Mouse (Mus musculus): ENCODE measurements around the gene Fam57a.

The Fam57a gene

DNA sequence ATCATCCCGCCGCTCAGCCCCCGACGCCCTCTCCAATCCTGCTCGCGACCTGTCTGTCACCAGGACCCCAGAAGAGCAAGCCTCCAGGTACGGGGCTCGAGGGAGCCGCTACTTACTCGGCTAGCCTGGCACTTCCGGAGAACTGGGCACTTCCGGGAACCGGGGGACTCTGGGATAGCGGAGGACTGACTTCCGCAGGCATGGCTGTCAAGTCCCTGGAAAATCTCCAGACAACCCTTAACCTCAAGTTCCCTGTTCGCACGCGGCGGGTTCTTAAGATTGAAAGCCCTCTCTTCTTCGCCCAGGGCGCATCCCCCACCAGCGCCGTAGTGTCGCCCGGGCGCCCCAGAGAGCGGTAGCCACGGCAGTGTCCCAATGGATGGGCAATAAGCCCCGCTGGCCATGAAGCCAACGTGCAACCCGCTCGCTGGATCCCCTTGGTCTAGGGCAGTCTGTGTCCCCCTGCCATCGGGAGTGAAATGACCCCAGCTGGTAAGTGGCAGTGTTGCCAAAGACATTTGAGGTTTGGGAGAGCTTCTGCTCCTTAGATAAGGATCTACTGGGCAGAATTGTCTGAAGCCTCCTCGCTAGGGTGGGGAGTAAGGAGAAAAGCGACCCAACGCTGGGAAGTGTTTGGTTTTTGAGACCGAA, at the start of gene Fam57a, which contains the start of gene Vps53:
TSS of gene Fam57a (plus strand) at position 177 of the 651 bp plus-strand sequence.
TSS of gene Vps53 (minus strand) at position 153 of the 651 bp plus-strand sequence.
- in situ Hi-C loops (cut with MboI; ENCODE audit: unreplicated experiment in 2 of 2) = loop anchor here in 1 of 2 experiments (10.0 kb wide), 1 partner anchor 225 kb away; the partner anchor contains the start of gene Timm22

DNA sequence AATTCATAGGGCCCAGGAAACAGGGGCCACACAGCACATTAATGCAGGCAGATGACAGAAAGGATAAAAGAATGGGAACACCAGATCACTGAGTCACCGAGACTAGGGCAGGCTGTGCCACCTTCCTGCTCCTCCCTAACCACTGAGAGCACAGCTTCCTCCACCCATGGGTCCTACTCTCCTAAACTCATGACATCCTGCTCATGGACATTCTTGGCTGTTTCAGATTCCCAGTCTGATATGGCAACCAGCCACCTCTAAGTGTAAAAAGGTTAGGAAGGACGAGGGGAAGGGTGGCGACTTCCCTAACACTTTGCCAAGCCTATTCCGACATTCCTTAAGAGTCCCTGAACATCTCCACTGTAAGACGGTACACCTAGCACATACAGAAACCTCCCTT, 48.6 kb upstream of the Fam57a start:
- in situ Hi-C loops (cut with MboI; ENCODE audit: unreplicated experiment in 2 of 2) = no loop called here

DNA sequence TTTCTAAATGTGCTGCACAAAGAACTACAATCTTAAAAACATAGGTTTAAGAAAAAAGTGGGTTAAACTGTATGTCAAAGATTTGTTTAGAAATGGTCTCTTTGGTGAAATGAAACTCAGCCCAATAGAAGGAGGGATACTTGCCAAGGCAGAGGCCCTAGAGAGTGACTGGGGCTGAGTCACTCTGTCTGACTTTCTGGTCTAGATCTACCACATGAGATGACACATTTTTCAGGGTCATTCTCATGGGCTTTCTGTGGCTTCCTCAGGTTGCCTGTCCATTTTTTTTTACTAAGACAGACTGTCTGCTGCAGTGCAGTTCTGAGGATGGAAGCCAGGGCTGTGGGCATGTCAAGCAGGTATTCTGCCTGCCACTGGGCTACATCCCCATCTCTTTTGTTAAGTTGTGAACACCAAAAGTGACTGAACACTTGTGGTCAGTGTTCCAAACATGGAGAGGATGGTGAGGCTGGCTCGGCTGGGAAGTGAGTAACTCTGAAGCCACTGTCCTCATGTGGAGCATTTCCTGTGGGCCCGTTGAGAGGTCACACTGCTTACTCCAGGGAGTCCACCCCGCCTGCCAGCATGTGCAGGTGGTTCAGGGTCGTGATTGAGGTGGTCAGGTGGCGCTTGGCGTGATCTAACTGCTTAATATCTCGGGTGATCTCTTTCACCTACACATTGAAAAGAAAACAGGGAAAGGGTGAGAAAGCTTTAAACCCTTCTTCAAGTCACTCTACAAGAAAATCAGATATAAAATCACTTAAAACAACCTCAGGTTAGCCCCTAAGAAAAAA, 43.6 kb upstream of the Fam57a start:
- in situ Hi-C loops (cut with MboI; ENCODE audit: unreplicated experiment in 2 of 2) = no loop called here

DNA sequence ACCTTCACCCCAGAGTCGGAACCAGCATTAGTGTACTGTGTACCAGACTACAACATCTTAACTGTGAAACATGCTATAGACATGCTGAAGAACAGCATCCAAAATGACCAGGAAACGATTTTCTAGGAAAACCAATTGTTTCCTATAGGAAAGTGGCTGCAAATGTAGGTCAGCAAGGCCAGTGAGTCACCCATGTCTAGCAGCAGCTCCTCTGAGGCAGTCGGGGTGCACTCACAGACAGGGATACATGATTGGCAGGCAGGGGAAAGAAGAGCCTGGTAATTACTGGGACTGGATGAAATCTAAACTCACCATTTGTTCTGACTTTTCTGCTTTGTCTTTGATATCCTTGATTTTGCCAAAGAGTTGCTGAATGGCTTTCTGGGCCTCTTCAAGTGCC, 41.5 kb upstream of the Fam57a start:
- in situ Hi-C loops (cut with MboI; ENCODE audit: unreplicated experiment in 2 of 2) = no loop called here

DNA sequence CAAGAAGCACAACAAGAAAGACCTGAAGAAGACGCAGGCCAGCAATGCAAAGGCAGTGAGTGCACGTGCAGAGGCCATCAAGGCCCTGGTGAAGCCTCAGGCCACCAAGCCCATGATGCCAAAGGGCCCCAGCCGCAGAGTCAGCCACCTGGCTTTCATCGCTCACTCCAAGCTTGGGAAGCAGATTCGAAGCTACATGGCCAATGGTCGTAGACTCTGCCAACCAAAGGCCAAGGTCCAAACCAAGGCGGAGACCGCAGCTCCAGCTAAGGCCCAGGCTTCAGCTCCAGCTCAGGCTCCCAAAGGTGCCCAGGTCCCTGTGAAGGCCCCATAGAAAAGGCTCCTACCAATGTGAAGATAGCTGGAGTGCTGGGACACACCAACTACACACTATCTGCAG, 35.1 kb upstream of the Fam57a start:
- in situ Hi-C loops (cut with MboI; ENCODE audit: unreplicated experiment in 2 of 2) = no loop called here

DNA sequence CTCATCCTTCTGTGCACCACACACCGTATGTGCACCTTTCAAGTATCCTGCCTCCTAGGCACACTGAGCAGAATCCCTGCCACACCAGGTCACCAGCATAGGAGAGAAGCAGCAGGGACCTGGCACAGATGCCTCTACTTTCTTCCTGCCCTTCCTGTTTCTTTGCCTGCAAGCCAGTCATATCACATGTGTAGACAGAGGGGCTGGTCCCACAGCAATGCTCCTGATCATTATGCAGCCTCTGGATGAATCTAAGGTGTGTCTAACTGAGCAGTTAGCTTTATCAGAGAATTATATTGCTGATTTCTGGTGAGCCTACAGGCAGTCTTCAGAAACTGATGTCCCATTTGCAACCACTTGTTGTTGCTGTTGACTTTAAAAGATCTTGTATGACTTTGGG, 34.3 kb upstream of the Fam57a start:
- in situ Hi-C loops (cut with MboI; ENCODE audit: unreplicated experiment in 2 of 2) = no loop called here

DNA sequence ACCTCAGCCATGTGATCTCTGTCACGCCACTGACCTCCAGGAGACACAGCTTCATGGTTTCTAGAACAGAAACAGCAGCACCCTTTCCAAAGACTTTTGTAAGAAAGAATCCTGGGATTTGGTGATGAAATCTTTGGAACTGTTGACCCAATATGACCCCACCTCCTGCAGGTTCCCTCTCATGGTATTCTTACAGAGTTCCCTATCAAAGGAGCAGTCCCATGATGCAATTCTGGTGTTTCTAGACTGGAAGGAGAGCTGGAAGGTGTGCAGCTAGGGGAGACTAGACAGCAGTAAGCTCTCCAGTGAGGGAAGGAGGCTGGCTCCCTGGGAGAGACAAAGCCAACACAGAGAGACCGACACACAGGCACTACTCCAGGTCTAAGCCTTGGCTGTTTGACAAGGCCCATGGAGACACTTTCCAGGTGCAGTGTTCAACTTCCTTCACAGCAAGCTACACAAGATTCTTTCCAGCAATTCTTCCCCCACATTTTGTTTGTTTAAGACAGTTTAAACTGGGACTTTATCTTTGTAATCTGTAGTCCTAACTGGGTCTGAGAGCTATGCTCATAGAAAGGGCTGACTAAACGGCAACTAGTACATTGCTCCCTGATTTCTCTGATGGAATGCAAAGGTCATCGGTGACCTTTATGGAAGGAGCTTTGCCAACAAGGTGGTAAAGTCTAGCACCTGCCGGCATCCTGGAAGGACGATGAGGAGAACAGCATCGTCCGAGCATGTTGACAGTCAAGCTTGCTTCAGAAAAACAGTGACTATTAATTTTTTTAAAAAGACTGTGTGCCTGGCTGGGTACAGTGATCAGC, 33.1 kb upstream of the Fam57a start:
- in situ Hi-C loops (cut with MboI; ENCODE audit: unreplicated experiment in 2 of 2) = no loop called here

DNA sequence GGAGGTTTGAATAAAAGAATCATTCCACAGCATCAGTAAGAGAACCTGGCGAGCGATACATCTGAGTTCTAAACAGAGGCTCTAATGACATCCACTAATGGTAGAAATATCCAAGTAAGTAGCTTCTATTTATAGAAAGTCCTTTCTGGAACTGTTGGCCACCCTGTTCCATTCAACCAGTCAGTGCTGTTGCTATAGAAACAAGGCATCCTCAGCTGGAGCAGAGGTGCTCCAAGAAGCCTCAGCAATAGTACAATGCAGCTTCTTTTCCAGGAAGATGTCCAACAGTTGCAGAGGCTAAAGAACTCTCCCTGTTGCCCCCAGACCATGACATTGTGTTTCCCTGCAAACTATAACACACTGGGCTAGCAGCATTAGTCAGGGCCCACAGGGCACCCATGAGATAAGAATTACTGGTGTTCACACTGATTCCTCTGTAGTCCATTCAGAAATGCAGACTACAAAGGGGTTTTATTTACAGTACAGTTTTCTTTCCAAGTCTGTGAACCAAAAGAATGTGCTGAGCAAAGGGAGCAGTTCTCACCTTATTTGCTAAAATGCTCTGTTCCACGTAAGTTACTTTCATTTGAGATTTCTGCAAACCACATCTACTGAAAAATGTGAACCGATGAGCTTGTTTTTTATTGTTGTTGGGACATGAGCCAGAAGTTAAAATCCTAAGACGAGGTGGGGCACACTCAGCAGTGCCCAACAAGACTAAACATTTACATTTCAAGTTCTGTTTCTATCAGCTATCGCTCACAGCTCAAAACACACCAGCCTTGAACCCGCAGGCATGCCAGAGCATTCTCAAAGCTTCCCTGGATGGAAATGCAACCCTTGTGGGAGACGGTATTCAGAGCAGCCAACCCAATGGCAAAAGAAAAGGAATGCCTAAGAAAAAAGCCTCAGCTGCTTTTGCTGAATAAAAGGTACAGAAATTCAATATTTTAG, 31.1 kb upstream of the Fam57a start:
- in situ Hi-C loops (cut with MboI; ENCODE audit: unreplicated experiment in 2 of 2) = no loop called here

DNA sequence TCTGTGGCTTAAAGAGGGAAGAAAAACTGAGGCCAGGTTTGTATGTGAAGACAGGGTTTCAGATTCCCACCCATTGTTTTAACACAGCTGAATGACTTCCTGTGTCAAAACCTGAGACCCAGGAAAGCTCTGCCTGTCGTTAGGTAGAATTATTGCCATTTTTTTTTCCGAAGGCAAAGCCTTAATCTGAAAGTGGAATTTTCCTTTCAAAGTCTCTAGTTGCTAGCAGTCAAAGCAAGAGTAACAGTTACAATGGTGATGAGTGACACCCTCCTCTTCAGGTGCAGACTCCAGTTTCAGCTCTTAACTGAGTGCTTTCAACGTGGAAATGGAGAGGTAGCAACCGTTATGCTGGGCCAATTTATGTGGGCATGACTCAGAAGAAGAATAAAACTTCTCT, 28.5 kb upstream of the Fam57a start:
- in situ Hi-C loops (cut with MboI; ENCODE audit: unreplicated experiment in 2 of 2) = no loop called here

DNA sequence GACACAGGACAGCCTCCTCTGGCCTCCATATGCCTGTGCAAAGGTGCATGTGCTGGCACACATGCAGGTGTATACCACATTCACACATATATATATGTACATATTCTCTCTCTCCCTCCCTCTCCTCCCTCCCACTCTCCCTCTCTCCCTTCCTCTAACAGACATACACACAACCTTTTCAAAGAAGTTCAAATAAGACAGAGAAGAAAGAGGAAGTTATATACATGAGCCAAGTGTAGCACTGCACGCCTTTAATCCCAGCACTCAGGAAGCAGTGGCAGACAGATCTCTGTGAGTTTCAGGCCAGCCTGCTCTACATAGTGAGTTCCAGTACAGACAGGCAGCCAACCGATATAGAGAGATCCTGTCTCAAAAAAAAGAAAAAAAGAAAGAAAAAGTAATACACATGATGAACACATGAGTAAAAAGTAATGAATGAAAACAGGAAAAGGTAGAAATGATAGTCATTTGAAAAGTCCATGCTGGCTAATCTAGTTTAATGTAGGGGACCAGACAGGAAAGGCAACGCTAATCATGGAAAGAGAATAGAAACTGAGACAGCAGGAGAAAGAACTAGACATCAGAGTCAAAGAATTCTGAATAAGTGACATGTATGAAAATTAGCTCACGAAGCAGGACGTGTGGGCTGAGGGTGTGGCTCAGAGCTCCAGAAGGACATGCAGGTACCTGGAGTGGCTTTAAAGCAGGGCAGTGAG, 26.1 kb upstream of the Fam57a start:
- in situ Hi-C loops (cut with MboI; ENCODE audit: unreplicated experiment in 2 of 2) = no loop called here

DNA sequence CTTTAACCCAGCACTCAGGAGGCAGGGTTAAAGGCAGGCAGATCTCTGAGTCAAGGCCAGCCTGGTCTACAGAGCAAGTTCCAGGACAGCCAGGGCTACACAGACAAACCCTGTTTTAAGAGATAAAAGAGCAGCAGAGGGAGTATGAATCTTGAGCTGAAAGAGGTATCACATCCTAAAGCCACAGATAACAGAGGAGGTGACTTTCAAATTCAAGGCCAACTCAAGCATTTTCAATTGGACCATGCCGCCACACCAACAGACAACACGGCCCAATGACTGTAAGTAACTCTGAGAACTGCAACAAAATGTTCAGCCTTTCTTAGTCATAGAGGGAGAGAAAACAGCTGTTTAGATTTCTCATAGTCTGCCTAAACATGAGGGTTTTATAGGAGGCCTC, 25.3 kb upstream of the Fam57a start:
- in situ Hi-C loops (cut with MboI; ENCODE audit: unreplicated experiment in 2 of 2) = no loop called here

DNA sequence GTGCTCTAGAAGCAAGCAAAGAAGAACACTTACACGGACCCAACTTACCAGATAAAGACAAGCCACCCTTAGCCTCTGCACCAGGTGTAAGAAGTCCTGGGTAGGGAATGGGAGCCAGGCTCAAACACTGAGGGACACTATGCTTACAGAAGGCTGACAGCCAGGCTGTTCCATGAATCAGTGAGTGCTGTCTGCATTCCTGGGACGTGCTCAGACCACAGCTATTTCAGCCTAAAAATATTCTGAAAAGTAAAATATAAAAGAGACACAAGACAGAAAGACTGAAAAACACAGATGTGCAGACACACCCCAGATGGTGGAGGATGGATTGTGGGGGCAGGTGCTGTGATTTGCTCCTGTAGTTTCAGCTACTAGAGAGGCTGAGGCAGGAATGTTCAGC, 24.6 kb upstream of the Fam57a start:
- in situ Hi-C loops (cut with MboI; ENCODE audit: unreplicated experiment in 2 of 2) = no loop called here

DNA sequence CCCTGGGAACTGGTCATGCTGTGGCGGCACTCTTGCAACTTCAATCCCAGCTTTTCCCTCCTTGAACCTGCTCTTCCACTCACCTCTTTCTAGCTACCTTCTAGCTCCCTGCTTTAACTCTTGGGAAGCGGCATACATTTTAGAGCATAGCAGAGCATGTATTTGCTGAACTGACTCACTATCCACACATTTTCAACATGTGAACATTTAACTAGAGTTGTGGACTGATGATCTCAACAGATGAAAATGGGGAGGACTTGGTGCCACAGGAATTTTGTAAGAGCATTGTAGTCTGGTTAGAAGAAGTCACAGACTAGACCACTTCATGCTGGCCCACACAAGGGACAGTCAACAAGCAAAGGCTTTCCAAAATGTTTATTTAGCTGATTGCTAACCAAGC, 21.1 kb upstream of the Fam57a start:
- in situ Hi-C loops (cut with MboI; ENCODE audit: unreplicated experiment in 2 of 2) = no loop called here

DNA sequence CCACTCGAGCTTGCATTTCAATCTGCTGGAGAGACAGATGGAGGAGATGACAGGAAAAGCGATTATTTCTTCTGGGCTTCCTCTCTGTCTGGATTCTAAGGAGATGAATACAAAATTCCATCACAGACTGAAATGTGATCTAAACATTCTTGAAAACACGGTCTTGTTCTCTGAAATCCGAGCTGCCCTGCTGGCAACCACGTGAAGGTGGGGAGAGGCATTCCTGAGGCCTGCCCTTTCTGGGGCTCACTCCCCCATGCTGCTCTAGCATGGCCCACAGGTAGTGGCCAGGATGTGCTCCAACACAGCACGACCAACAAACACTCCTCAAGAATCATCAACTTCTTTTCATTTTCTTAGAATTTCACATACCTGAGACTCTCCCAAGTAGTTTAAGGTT, 19.2 kb upstream of the Fam57a start:
- in situ Hi-C loops (cut with MboI; ENCODE audit: unreplicated experiment in 2 of 2) = no loop called here

DNA sequence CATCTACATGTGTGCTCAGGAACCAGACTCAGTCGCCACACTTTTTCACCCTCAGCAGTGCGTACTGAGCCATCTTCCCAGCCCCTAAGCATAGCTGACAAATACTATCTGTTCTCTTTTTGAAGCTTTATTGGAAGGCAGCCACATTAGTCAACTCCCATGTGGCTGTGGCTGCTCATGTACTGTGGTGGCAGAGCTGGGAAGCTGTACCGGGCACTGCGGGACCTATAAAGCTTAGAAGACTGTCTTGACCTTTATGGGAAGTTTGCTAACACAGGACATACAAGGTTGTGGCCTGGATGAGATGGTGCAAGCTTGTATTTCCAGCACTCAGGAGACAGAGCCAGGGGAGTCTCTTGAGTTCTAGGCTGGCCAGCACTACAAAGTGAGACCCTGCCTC, 12.8 kb upstream of the Fam57a start:
- in situ Hi-C loops (cut with MboI; ENCODE audit: unreplicated experiment in 2 of 2) = loop anchor here (5.0 kb wide), 2 partner anchors 254 to 454 kb away; no protein-coding TSS in a partner anchor

DNA sequence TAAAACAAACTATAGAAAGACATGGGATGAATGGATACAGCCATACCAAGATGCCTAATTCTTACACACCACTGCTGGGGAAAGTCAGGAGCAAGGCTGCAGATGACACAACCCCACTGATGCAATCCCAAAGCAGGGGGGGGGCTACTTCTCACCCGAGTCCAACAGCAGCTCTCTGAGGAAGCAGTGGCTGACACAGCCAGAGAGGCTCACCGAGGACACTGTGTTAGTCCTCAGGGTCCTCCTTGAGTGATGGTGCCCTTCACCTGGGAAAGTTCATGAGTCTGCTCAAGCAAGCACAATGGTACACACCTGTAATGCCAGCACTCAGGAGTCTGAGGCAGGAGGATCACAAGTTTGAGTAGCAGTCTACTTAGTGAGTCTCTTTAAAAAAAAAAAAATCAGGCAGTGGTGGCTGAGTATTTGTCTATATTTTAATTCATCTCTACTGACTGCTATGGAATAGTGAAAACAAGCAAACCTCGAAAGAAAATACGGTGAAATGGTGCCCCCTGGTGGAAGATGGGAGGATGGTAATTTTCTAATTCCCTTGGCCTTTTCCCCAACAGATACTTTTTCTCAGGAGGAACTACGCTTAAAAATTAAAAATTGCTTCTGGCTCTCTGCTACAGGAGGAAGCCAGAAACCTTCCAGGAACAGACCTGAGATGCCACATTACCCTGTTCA, 12.2 kb upstream of the Fam57a start:
- in situ Hi-C loops (cut with MboI; ENCODE audit: unreplicated experiment in 2 of 2) = loop anchor here (5.0 kb wide), 2 partner anchors 255 to 455 kb away; no protein-coding TSS in a partner anchor

DNA sequence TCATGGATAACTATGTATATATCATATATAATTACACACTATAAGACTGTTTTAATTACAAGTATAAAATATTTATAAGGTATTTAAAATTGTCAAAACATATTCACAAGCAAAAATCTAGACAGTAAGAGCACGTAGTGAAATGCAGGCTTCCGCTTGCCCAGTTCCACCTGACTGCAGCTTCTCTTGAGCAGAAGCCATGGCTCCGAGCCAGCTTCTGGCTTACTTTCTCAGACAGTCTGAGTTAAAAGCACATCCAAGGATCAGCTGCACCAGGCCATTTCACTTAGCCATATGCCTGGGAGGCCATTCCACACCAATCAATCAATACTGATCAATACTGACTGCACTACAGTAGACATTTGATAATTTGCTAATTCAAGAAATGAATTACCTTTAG, 10.5 kb upstream of the Fam57a start:
- in situ Hi-C loops (cut with MboI; ENCODE audit: unreplicated experiment in 2 of 2) = loop anchor here (5.0 kb wide), 2 partner anchors 257 to 457 kb away; no protein-coding TSS in a partner anchor

DNA sequence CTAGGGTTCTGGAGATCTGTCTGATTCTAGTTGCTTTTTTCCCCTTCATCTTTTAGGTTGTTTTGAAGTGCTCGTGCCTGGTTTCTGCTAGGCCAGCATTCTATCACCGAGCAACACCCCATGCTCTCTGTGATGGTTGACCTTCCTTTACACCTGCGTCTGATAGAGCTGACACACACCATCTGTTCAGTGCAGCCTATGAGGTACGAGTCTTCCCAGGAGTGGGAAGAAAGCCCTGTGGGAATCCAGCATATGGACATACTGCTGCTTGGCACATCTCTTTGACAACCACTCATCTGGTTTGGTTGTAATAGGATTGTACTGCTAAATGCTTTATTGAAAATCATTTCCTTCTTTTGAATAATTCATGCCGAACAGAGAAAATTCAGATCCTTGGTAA, 9.3 kb upstream of the Fam57a start:
- in situ Hi-C loops (cut with MboI; ENCODE audit: unreplicated experiment in 2 of 2) = loop anchor here (5.0 to 10.0 kb wide), 5 partner anchors 83 to 403 kb away; partner anchors contain the start of gene Timm22 (in 1 of the 2)

All from v-Abl transformed pro-B cells (cell line).